Mouse (Mus musculus) testis, postnatal 14 days (tissue): ENCODE data around the gene Fam189a2.
A peak's percentile ranks its signal among the peaks of the same experiment; 100 is the strongest.

ENCODE experiments used
- DNase-seq: peaks from one replicate; pipeline ENCODE4 v3.0.0; 2021; ENCODE audit warnings: low spot score

The Fam189a2 gene

DNA sequence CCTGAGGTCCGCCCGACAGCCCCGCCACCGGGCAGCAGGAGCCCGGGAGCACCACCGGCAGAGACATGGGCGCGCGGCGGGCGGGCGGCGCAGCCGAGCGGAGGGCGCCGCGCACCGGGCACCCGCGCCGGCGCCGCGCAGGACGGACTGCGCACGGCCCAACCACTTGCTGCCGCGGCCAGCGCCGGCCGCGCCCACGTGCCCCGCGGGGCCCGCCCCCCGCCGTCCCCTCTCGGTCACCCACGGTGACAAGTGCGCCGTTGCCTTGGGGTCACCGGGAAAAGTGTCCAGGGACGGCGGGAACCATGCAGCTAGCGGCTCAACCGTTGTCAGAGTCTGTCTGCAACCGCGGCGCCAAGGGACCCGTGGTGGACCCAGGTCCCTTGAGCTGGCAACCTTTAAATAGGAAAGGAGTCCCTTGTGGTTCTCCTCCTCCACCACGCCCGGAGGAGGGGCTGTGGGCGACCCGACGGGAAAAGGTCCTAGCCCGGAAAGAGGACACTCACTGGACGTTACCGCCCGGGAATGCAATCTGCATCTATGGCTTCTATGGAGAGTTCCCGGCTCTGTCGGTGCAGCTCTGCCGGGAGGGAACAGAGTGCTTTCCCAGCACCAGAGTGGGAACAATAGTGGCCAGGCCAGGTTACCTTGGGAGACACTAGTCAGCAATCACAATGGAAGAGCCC lies at the start of gene Fam189a2:
Fam189a2 (minus strand) TSS at position 149 of the 686 bp plus-strand sequence.
- peak; percentile 32 for DNase-seq

DNA sequence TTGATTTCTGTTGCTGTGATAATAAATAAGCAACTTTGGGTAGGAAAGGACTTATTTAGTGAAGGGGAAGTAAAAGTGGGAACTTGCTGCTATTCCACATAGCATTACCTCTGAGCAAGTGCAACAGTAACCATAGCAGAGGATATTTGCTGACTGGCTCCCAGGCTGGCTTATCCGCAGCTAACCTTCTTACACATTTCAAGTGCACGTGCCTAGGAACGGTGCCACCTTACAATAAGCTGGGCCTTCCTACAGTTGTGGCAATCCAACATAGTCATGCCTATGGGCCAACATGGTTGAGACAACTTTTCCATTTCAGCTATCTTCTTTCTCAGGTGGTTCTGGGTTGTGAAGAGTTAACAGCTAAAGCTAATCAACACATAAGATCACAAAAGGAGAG lies 46.8 kb upstream of the Fam189a2 start:
- no peak for DNase-seq

DNA sequence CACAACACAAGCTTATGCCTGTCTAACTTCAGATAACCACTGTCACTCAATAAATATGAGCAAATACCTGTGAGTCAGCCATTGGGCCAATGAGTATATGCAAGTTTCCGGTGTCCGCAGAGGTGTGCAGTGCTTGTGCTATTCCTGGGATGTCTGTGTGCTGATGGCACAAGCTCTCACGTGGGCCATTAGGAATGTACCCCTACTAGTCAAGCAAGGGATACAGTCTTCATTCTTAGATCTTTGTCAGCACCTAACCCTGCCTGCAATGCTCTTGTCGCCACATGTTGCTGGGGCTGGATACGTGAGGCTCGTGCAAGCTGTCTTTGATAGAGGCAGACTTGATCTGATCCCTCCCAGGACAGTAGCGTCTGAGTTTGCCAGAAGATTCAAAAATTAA lies 45.7 kb upstream of the Fam189a2 start:
- no peak for DNase-seq

DNA sequence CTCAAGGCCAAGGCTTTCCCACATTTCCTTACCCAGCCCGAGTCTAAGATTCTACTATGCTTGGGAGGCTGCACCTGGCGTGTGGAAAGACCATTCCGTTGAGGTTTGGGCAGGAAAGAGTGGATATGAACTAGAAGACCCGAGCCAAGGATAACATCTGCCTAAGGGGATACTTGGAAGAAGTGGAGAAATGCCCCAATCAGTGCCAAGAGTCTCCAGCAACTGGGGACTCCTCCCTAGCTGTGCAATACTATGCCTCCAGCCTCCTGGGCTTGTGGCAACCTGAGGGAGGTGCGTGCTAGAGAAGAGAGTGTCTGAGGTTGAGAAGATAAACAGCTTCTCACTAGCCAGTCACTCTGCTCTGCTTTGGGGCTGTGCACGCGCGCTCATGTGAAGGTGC lies 45.1 kb upstream of the Fam189a2 start:
- no peak for DNase-seq

DNA sequence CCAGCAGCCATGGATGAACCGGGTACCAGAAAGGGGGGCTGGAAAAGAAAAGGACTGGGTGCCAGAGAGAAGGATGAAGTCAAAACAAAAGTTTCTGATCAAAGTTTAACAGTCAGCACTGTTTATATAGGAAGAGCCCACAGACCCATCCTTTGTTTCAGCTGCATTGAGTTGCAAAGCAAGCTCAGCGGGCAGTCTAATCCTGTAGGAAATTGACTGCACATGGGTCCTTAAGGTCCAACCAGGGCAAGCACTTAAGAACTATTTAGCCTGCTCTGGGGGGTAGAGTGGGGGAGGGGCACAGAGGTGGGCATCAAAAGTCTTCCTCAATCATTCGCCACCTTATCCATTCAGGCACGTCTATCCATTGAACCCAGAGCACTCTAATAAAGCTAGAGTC lies 42.3 kb upstream of the Fam189a2 start:
- DNase-seq = no peak

DNA sequence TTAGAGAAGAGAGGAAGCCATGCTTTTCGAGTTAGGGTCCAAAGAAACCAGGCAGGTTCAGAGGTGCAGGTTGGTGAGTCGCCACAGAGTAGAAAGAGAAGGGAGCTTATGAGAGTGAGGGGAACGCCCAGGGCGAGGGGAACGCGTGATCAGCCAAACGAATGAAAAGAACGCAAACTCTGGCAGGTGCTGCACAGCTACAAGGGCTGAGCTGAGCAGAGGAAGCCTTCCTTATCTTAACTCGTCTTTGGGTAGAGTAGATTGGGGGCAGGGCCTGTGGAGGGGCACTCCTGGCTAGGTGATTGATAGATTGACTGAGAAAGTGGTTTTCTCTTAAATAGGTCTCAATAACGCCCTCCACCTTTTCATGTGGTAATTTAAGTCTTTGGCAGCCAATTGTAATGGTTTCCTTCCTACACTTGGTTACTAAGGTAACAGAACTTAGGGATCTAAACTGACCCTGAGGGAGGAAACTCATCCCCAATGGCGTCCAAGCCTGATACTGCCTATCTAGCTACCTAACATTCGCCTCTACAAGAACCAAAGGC lies 33.6 kb upstream of the Fam189a2 start:
- no peak for DNase-seq

DNA sequence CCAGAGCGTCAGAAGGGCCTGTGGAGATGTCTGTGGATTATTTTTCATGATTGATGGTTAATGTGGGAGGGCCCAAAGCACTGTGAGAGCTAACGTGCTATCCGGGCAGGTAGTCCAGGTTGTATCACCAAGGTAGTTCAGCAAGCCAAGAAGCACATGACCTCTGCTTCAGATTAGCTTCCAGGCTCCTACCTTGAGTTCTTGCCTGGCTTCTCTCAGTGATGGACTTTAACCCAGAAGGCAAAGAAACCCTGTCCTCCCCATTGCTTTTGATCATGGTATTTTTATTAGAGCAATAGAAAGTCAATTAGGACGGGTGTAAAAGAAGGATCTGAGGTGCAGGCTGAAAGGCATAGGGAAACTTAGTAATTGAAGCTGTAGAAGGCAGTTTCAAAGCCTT lies 32.8 kb upstream of the Fam189a2 start:
- DNase-seq = no peak

DNA sequence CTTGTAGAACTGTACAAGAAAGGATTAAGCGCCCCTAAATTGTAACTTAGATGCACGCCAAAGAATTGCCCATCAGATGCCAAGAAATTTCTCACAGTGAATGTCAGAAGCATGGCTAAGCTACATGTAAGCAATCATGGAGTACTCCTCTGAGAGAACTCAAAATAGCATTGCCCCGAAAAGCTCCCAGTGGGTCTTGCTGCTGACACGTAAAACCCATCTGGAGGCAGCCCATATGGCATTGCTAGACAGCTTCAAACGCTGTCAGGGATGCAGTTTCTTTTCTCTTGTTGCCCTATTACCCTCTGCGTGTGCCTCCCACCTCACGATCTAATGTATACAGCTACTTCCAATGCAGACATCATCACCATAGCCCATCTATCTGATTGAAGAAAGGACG lies 28.0 kb upstream of the Fam189a2 start:
- no peak for DNase-seq

DNA sequence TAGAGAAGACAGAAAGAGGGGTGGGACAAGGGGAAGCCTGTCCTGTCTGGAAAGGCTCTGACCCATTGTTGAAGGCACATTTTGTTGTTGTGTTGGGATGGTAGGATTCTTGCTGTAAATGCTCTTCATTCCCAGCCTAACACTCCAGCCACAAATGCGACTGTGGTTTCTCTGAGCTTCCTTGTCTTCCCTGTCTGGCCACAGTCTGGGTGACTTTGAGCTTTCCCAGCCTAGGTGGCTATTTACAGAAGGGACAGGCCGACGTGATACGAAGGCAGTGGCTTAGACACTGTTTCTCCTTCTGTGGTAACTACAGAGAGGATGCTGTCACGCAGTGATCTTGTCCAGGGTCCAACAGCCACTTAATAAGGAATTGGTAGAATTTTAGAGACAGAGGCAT lies 27.2 kb upstream of the Fam189a2 start:
- DNase-seq = no peak

DNA sequence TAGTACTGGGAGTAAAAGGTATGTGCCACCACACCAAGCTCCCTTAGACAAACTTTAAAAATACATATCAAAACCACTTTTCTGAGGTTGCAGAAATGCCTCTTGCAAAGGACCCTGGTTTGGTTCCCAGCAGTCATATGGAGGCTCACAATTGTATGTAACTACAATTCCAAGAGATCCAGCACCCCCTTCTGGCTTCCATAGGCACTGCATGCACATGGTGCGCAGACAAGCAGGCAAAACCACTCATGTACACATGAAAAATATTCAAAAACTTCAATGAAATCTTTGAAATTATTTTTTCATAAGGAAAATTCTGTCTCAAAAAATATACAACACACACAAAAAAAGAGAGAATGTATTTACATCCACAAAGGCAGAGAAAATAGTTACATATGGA lies 26.1 kb upstream of the Fam189a2 start:
- DNase-seq = no peak

DNA sequence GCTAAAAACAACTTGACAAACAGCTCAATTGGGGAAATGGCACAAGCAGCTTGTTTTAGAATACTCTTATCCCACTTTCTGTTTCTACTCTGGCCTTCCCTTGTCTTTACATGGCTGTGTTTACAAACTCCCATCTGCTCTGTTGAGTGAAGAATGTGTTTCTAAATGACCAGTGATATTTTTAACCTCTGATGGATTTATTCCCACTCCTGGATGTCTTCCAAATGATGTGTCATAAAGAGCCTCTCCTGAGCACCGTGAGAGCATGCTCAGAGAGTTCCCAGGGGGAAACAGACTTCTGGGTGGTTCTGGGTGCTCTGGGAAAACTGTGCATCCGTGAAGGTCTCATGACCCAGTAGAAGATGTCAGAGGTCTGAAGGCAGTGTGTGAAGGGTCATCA lies 24.1 kb upstream of the Fam189a2 start:
- no peak for DNase-seq

DNA sequence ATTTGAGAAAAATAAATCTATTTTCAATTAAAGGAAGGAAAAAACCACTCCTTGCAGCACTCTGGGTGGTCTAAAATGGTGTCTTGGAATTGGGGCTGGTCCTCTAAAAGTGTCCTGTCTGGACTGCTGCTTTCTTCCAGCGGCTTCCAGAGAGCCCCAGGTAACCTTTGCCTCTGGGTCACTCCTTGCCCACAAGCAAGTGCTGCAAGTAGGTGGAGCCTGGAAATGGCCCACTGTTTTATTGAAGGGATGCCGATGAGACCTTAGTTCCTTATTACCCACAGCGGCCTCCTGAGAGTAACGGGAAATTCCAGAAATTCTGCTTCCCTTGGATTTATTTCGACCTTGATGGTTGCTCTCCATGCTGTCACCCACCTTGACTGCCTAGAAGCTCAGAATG lies 23.4 kb upstream of the Fam189a2 start:
- DNase-seq = no peak

DNA sequence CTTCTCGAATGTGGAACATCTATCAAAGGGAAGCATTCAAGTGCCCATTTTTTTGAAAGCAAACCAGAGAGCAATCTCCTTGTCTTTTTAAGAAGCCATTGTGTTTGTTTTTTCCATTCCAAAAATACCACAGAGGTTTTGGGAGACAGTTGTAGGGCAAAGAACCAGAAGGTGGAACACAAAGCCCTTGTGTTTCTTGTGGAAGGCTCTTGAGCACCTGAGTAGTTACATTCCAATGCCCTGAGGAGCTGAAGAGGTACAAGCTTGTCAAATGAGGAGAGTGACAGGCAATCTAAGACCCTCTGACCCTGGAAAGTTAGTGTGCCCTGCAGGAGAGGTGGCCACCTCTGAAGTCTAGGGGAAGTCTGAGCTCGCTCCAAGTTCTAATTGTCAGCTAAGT lies 19.7 kb upstream of the Fam189a2 start:
- DNase-seq = no peak

DNA sequence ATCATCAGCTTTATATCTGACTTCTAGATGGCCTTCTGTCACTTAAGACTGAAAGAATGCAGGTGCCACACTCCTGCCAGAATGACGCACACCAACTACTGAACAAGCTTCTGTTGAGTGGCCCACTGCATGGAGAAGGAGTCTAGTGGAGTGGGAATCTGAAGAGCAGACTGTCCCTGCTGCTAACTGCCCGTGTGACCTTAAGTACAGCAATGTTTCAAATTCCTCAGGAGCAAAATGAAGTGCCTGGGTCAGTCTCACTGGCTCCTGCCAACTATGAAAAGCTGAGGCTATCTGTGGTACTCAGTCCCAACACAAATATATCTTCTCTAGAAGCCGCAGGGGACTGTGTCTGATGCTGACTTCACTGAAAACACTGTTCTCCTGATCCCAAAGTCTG lies 18.5 kb upstream of the Fam189a2 start:
- DNase-seq = no peak

DNA sequence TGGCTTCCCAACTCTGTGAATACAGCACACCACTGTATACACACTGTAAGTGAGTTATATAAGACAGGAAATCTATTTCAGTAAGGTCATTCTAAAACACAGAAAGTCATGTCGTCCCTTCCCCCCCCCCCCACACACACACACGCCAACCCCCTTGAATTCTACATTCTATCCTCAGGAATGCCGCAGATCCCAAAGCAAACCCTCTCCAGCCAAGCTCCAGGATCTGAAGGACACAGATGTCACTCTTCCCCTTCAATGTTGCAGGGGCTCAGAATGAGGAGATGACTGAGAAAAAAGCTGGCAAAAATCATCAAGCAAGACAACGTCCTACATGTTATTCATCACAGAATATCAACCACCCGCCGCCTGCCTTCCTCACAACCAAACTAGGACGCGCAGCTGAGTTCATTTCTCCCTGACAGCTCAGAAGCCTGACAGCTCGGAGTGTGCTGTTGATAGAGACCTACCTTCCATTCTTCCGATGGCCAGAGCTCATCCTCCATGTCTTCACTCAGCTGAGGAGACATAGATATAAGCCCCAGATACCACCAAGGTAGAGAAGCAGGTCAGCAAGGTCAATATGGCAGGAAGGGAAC lies 15.7 kb upstream of the Fam189a2 start:
- no peak for DNase-seq

DNA sequence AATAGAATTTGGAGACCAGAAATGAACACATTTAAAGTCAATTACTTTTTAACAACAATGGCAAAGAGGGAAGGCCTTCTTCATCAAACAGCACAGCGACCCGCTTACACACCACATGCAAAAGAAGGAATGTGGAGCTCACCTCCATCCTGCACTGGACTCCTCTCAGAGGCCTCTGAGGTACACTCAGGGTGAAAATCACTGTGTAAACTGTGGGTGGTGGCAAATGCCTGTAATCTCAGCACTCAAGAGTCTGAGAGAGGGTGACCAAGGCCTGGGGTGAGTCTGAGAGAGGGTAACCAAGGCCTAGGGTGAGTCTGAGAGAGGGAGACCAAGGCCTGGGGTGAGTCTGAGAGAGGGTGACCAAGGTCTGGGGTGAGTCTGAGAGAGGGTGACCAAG lies 11.6 kb upstream of the Fam189a2 start:
- no peak for DNase-seq

DNA sequence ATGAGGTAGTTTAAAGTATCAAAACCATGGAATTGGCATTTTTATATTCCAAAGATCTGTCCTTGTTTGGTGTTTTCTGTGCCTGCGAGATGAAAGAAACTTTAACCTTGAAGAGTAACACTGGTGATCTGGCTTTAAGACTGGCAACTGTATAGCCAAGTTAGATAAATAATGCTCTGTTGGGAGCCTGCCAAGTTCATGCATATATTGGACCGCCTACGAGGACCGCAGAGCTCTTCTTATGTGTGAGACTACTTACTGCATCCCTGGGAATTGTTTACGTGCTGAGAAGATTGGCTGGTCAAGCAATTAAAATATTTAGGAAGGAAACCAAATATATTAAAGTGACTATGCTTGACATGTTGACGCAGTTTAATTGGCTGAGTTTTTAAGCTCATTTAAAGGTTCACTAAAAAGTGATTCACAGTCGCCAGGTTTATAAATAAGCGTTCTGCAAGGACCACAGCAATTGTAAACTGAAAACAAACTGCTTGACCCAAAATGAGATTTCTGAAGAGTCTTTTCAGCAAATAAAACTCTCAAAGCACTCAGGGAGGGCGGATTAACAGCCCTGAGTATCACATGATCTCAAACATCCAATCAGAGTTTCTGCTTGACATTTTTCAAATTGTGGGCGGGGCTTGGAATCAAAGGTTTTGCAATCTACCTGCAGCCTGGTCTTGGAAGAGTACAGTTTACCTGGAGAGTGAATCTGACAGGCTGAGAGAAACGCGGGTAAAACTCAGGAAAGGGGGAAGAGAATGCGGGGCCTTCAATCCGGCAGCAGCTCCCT lies 8.4 kb upstream of the Fam189a2 start:
- DNase-seq = no peak

DNA sequence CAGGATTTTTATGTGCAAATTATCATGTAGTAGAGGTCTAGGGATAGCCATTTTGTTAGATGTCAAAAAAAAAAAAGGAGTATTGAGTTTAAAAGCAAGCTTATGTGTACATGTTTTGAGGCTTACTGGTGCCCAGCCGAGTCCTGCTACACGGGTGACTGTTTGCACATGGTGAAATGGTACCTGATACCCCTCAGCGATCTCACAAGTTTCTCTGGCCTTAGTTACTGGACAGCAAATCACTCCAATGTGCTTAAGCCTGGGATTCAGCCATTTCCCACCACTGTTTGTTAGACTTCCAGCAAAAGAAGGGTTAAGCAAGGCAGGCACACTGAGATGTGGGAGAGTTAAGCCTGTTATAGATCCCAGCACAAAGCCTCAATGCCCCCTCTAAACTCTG lies 3.5 kb upstream of the Fam189a2 start:
- no peak for DNase-seq

DNA sequence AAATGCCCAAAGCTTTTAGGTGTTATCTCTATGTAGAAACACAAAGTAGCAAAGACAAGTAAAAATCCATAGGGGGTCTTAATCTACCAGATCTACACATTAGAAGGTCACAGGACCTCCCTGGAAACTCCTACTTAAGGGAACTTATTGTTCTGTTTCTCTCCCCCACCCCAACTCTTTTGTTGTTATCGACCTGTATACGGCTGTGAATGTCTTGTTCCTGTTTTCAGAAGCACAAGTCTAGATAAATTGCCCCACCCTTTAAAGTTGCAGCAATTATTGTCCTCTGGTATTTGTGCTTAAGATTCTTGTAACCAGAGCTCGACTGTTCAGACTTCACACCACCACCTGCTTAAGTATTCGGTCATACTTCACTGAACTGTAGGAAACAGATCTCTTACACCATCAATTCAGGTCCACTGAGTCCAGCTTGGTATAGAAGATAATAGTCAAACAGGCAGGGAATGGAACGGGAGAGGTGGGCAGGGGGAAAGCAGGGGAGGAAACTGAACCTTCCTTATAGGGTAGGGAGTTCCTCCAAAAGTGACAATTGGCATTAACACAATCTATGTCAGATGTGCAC lies 1.9 kb upstream of the Fam189a2 start:
- DNase-seq = no peak

DNA sequence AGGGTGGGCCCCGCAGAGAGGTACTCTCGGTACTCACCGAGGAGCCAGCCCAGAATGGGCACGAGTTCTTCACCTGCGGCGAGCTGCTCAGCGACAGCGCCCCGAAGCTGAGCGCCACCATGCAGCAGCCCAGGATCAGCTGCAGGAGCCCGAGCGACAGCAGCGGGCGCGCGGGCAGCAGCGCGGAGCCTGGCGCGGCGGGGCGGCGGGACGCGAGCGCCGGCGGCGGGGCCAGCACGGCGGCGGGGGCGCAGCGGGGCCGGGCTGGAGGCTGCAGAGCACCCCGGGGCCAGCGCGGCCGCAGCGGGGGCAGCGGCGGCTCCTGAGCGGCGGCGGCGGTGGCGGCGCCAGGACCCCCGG lies 328 bp downstream of the Fam189a2 start:
- no peak for DNase-seq

DNA sequence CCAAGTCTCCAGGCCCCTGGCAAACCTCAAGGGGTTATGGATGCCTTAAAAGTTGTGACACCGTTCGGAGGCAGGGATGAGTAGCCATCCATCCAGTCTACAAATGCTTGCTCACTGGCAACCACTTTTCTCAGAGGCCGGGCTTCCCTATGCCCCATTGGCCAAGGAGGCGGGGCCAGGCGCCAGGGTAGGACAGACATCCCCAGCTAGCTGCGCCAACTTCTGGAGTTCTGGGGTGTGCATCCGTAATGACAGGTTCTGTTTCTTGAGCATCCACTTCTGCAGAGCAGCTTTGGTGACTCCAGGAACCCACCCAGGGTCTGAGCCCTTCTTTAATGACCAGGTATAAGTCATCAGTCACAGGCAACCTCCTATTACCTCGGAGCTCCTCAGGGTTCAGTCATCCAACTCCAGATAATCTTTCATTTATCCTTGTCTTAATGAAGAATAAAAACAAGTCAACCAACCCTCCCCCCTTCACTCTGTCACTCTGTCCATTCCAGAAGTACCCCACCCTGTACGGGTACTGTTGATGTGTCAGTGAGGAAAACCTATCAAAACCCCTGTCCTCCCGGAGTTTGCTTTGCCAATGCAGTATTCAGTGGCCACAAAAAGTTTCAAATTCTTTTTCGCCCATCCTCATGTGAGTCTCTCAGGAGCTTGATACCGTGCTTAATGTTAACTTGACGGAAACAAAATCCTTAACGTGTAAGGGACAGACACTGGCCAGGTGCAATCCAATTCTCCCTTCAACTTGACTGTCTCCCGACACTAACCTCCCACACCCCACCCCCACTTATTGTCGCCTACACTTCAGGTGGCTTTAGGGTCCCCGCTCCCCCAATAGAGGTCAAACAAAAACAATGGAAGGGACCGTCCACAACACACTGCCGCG lies 956 bp downstream of the Fam189a2 start:
- DNase-seq = no peak

DNA sequence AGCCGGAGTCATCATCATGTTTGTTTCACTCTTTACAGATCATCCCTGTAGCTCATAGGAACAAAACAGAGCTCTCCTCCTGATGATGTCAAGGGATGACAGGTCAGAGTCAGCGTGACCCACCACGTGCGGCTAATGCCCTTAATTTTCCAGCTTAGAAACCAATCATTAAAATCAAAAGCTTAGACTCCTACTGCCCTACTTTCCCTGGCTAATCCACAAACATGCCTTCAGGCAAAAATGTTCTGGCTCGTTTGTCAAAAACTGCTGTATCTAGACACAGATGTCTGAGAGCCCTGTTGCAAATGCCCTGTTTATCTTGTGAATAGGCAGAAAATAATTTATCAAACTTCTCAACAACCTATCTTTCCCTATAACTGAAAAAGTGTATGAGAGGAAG lies 4.9 kb downstream of the Fam189a2 start:
- DNase-seq = no peak
